Mouse (Mus musculus) macrophage (primary cell): Measurements from ENCODE around the gene Cdc42ep4. TPM values are rescaled to one million over a fixed set of nuclear protein-coding genes. Genes with fewer than 3 reads are reported as not detected.

Experiments used
- H3K27ac ChIP-seq: fragments of 350-480 bp; formaldehyde crosslinking; 2 replicates; pipeline ENCODE4 v1.9.0; 2021
- H3K36me3 ChIP-seq: fragments of 350-480 bp; formaldehyde crosslinking; 2 replicates; pipeline ENCODE4 v1.9.0; 2021; ENCODE audit errors: inconsistent target
- H3K4me3 ChIP-seq: fragments of 350-480 bp; formaldehyde crosslinking; 2 replicates; pipeline ENCODE4 v1.9.0; 2021; ENCODE audit errors: inconsistent target
- H3K79me2 ChIP-seq: fragments of 350-480 bp; formaldehyde crosslinking; 2 replicates; pipeline ENCODE4 v1.9.0; 2021; ENCODE audit errors: inconsistent target
- WGBS: methylation state at CpG from one replicate; pipeline ENCODE4 v1.1.7; 2026; ENCODE audit warnings: inconsistent platforms; ENCODE audit not compliant: missing documents; 5-methylcytosine and 5-hydroxymethylcytosine counted together
- polyA plus RNA-seq: library from polyadenylated mRNA; stranded (reverse); fragments of 250-400 nt; gene quantifications from 3 replicates; pipeline ENCODE4 v1.2.4, GENCODE M21; 2018; ENCODE audit warnings: inconsistent platforms

Gene Cdc42ep4
- polyA plus RNA-seq, 1 experiment from 2014 or later, result 6.8 TPM

GRCm38 (mm10) chr11:113785406-113786171 is 33.9 kb upstream of the Cdc42ep4 start:
- H3K27ac ChIP-seq, result no peak overlapping the region
- no peaks in the 10 kb centered on the region for H3K36me3 ChIP-seq
- 86% methylated on average over 17 of the region's 19 CpGs for WGBS
- H3K79me2 ChIP-seq, result no peaks in the 10 kb centered on the region
- no peak overlapping the region for H3K4me3 ChIP-seq

DNA sequence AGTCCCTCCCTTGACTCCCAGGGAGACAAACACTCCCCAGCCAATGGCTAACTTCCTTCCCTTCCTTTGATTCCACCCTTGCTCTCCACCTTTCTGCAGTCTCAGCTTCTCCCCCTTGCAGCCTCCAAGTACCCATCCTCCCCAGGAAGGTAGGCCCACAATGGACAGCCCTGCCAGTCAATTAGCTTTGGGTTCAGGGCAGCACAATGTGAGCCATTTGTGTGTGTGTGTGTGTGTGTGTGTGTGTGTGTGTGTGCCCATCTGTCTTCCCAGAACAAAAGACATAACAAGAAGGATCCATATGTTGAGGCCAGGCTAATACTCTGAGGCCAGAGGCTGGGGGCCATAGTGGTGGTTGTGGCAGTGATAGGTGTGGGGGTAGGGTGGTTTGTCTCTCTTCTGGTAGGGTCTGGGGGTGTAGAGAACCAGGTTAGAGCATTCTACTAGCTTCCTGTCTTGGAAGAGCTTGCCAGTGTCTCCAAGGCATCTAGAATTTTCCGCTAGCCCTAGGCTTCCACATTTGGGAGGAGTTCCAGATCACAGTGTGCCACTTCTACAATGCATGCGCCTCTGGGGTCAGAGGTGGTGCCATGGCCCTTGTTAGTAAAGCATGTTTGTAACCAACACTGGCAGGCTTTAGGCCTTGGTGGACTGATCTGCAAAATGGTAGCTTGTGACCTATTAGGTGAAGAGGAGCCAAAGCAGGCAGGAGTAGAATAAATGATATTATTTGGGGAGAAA is 33.1 kb upstream of the Cdc42ep4 start:
- 100% methylated on average over 2 of the region's 2 CpGs for WGBS
- Histone ChIP-seq H3K4me3 (no peak overlapping the region), H3K79me2 (no peaks in the 10 kb centered on the region), H3K27ac (no peak overlapping the region), H3K36me3 (no peaks in the 10 kb centered on the region)

DNA sequence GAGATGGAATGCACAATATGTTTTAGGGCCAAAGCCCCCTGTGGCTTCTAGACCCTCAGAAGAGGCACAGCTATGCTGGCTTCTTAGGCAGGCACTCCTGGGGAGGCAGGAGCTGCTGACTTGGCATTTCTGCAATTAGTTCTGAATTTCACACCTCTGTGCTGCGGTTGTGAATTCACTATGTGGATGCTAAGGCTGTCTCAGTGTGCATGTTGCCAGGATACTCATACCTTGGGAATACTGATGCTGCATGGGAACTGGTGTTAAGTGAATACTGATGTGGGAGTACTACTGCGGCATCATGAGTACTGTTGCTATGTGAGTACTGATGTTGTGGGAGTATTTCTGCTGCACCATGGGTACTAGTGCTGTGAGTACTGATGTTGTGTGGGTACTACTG is 30.8 kb upstream of the Cdc42ep4 start:
- no peaks in the 10 kb centered on the region for H3K36me3 ChIP-seq
- 96% methylated on average over 2 of the region's 2 CpGs for WGBS
- no peaks in the 10 kb centered on the region for H3K79me2 ChIP-seq
- H3K27ac ChIP-seq, result no peak overlapping the region
- no peak overlapping the region for H3K4me3 ChIP-seq

- WGBS, result 93% methylated on average over 2 of the region's 2 CpGs
- Histone ChIP-seq H3K79me2 (no peaks in the 10 kb centered on the region), H3K27ac (no peak overlapping the region), H3K4me3 (no peak overlapping the region), H3K36me3 (no peaks in the 10 kb centered on the region)
Observed at GRCm38 (mm10) chr11:113782006-113782405, 30.3 kb upstream of the Cdc42ep4 start.

DNA sequence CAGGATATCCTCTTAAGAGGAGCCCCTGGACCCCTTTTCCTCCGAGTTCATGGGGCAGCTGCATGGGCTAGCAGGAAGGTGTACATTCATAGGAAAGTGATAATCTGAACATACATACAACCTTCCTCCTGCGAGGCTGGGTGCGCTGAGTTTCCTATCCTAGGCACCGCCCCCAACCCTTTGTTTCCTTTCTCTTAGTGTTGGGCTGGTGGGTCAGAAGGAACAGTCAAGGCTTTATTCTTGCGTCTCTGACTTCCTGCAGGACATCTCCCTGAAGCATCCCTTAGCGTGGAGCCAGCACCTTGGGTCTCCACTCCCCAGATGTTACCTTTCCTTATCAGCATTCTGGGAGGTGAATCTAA is 28.0 kb upstream of the Cdc42ep4 start:
- WGBS, result 24% methylated on average over 6 of the region's 6 CpGs

DNA sequence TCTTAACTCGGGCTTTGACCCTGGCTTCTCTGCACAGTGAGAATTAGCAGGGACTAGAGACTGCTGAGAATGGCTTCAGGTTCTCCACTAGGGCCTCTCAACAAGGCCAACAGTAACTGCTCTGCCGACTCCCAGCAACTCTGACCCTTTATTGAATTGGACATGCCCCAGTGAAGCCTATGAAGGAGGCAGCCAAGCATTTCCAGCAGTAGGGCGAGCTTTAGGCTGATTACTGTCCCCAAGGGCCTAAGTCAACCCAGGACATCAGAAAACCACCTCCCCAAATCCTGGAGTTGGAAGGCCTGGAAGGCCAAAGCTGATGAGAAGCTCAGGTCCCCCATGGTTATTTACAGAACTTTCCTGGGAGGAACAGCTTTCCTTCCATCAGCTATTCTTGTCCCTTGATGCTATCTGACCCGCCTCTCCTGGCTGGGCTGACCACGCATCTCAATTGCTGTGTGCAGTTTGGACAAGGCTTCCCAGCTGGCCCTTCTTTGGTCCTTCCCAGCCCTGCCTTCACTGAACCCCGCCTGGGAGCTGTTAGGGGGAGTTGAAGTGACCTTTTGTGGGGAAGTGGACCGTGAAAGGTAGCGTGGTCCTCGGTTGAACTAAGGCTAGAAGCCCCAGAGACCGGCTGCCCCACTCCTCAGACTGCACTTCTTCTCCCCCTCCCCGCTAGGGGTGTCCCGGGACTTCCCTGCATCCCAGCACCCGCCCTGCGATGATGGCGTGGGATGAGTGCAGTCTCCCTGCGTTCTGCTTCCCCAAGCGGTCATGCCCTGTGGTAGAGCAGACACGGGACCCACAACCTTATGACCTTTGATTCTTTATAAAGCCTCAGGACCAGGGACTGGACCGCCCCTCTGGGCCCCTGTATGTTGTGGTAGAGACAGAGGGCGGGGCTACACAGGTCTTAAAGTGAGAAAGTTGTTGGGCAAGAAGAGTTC is 27.3 kb upstream of the Cdc42ep4 start:
- 80% methylated on average over 20 of the region's 20 CpGs for WGBS
- Histone ChIP-seq H3K27ac (no peak overlapping the region), H3K4me3 (no peak overlapping the region), H3K36me3 (no peaks in the 10 kb centered on the region), H3K79me2 (no peaks in the 10 kb centered on the region)

More for the DNA sequence above, 28.0 kb upstream of the Cdc42ep4 start:
- Histone ChIP-seq H3K36me3 (no peaks in the 10 kb centered on the region), H3K4me3 (no peak overlapping the region), H3K79me2 (no peaks in the 10 kb centered on the region), H3K27ac (no peak overlapping the region)

- WGBS, result 60% methylated on average over 8 of the region's 8 CpGs
- Histone ChIP-seq H3K36me3 (no peaks in the 10 kb centered on the region), H3K27ac (peak overlapping the region; percentile 57), H3K79me2 (no peaks in the 10 kb centered on the region), H3K4me3 (no peak overlapping the region)
Observed at GRCm38 (mm10) chr11:113777878-113778464, 26.3 kb upstream of the Cdc42ep4 start.

DNA sequence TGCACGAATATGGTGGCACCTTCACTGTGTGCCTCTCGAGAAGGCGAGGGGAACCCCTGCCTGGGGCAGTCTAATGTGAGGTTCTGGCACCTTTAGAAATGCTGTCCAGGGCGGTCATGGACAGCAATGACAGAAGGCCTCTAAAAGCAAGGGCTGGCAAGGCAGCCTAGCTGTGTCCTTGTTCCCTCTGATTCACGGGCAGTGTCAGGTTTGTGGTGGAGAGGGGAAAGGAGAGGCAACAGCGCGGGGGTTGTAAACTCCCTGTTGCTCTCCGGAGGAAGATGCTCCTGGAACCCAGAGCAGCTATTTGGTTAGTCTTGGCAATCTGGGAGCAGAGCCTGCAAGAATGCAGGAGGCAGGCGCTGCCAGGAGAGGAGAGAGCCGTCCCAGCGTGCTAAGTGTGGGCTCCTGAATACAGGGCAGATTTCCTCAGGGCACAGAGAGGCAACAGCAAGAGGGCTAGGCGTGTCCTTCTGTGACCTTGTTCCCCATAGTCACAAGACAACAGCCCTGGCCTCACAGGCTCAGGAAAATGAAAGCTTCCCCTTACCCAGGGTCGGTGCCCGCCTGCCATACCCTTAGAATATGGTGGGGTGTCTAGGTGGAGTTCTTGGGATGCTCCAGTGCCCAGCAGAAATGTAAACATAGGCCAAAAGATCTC is 25.3 kb upstream of the Cdc42ep4 start:
- no peaks in the 10 kb centered on the region for H3K79me2 ChIP-seq
- H3K36me3 ChIP-seq, result no peaks in the 10 kb centered on the region
- 70% methylated on average over 14 of the region's 14 CpGs for WGBS
- H3K4me3 ChIP-seq, result no peak overlapping the region
- peak overlapping the region; percentile 57 for H3K27ac ChIP-seq

GRCm38 (mm10) chr11:113774773-113775172 is 23.1 kb upstream of the Cdc42ep4 start:
- no peaks in the 10 kb centered on the region for H3K36me3 ChIP-seq
- 91% methylated on average over 3 of the region's 3 CpGs for WGBS
- H3K79me2 ChIP-seq, result no peaks in the 10 kb centered on the region
- H3K4me3 ChIP-seq, result no peak overlapping the region
- no peak overlapping the region for H3K27ac ChIP-seq

- Histone ChIP-seq H3K27ac (no peak overlapping the region), H3K4me3 (no peak overlapping the region), H3K79me2 (no peaks in the 10 kb centered on the region), H3K36me3 (no peaks in the 10 kb centered on the region)
- WGBS, result 98% methylated on average over 5 of the region's 5 CpGs
Observed at GRCm38 (mm10) chr11:113773191-113773590, 21.5 kb upstream of the Cdc42ep4 start.

DNA sequence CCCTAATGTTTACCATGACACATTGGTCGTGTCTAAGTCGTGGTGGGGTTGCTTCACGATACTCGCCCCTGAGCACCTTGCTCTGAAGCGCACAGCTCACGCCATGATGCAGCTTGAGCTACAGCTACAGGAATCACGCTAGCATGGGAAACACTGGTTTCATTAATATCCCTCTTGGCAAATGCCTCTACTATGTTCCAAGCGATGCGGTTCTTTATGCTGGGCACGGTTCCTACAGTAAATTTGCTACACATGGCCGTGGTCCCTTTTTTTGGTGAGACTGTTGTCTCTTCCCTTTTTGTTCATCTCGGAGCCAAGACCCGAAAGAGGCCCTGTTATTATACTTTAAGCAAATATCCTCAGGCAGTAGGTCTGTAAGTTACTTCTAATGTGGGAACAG is 19.5 kb upstream of the Cdc42ep4 start:
- Histone ChIP-seq H3K4me3 (no peak overlapping the region), H3K36me3 (no peaks in the 10 kb centered on the region), H3K79me2 (no peaks in the 10 kb centered on the region), H3K27ac (no peak overlapping the region)
- 91% methylated on average over 13 of the region's 13 CpGs for WGBS

- H3K36me3 ChIP-seq, result no peaks in the 10 kb centered on the region
- no peaks in the 10 kb centered on the region for H3K79me2 ChIP-seq
- 89% methylated on average over 3 of the region's 3 CpGs for WGBS
- H3K4me3 ChIP-seq, result no peak overlapping the region
- no peak overlapping the region for H3K27ac ChIP-seq
Observed at GRCm38 (mm10) chr11:113768356-113768755, 16.7 kb upstream of the Cdc42ep4 start.

DNA sequence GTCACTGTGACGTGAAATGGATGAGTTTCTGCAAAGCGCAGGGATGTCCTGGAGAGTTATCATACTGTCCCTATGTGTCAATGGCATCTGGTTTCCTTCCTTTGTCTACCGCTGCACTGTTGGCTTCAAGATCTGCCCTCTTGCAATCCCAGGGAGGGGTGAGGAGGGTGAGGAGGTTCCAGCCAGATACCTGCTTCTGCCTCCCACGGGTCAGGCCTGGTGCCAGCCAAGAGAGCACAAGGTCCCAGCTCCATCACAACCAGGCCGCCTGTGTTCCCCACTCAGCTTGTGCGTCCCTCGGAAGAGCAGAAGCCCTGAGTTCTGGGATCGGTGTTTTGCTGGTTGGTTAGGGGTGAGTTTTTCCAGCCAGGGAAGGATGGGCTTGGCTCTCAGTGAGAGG is 15.6 kb upstream of the Cdc42ep4 start:
- Histone ChIP-seq H3K4me3 (no peak overlapping the region), H3K79me2 (no peaks in the 10 kb centered on the region), H3K36me3 (no peaks in the 10 kb centered on the region), H3K27ac (no peak overlapping the region)
- WGBS, result 86% methylated on average over 8 of the region's 8 CpGs
